Mouse (Mus musculus) liver, embryonic 11.5 days (tissue): ENCODE measurements at regions not wholly inside any gene's neighbourhood (a gene's known extent, or its start where the extent isn't known, plus 50 kb on each side); places are given as distances from the start of the nearest gene placed in this dataset.

Source experiments
- ATAC-seq: fragments of 200-750 bp; cut with Nextera tagmentation; replicated peaks from 2 replicates; pipeline ENCODE4 v1.8.0; 2017; ENCODE audit warnings: moderate number of reproducible peaks, mild to moderate bottlenecking, moderate TSS enrichment, moderate library complexity; ENCODE audit not compliant: low FRiP score
- DNase-seq: peaks from one replicate; pipeline ENCODE4 v3.0.0-alpha.2; 2017; ENCODE audit warnings: low spot score
- H3K27ac ChIP-seq: fragments of 300-500 bp; sonication (generic); 2 replicates; pipeline ENCODE4 v1.5.1; 2014; ENCODE audit warnings: mild to moderate bottlenecking, low read depth, low read length, control low read depth
- H3K27me3 ChIP-seq: fragments of 300-500 bp; sonication (generic); replicated peaks from 2 replicates; pipeline ENCODE4 v1.6.1; 2014; ENCODE audit warnings: low read length, mixed read lengths; ENCODE audit not compliant: control insufficient read depth, insufficient read depth
- H3K36me3 ChIP-seq: fragments of 300-500 bp; sonication (generic); 2 replicates; pipeline ENCODE4 v1.6.1; 2014; ENCODE audit warnings: mild to moderate bottlenecking, low read length, moderate library complexity, mixed read lengths; ENCODE audit not compliant: control insufficient read depth, insufficient read depth
- H3K4me1 ChIP-seq: fragments of 300-500 bp; sonication (generic); replicated peaks from 2 replicates; pipeline ENCODE4 v1.6.1; 2014; ENCODE audit warnings: low read length, mixed read lengths; ENCODE audit not compliant: control insufficient read depth, insufficient read depth
- H3K4me2 ChIP-seq: fragments of 300-500 bp; sonication (generic); 2 replicates; pipeline ENCODE4 v1.6.1; 2014; ENCODE audit warnings: mild to moderate bottlenecking, control low read depth, moderate library complexity
- H3K4me3 ChIP-seq: fragments of 300-500 bp; sonication (generic); 2 replicates; pipeline ENCODE4 v1.5.1; 2014; ENCODE audit warnings: low read depth, low read length, control low read depth
- H3K9ac ChIP-seq: fragments of 300-500 bp; sonication (generic); 2 replicates; pipeline ENCODE4 v1.6.1; 2014; ENCODE audit warnings: low read depth, low read length, control low read depth
- H3K9me3 ChIP-seq: fragments of 300-500 bp; sonication (generic); 2 replicates; pipeline ENCODE4 v1.6.1; 2016; ENCODE audit warnings: low read length, inconsistent platforms, mixed read lengths; ENCODE audit not compliant: control insufficient read depth
- WGBS: fragments of 180-500 bp; shearing (Covaris S2); extraction: QIAGEN DNeasy Blood & Tissue Kit; methylation state at CpG from one replicate; pipeline ENCODE4 v1.1.7; 2014; 5-methylcytosine and 5-hydroxymethylcytosine counted together

DNA sequence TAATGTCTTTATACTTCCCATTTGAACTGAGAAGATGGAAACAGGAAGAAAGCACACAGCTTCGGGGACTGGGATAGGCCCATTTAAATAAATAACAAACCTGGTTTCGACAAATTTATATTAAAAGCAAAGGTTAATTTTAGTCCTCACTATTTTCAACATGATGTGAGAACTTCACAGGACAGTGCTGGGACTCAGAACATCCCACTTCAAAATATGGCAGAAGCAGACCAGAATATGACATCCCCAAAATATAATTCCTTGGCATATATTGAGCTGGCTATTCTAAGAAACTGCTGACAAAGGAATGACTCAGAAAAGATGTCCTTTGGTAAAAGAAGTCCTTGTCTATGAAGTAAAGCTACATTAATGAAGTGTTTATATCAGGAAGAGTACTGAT is 338.0 kb downstream of the 1190002N15Rik start:
- Histone ChIP-seq H3K27ac (no peak overlapping the region), H3K4me3 (no peak overlapping the region), H3K27me3 (no peaks in the 10 kb centered on the region), H3K9ac (no peak overlapping the region), H3K4me2 (no peak overlapping the region), H3K9me3 (no peaks in the 10 kb centered on the region), H3K36me3 (no peaks in the 10 kb centered on the region), H3K4me1 (no peaks in the 10 kb centered on the region)
- no peak for DNase-seq
- 79% methylated on average over 2 of the region's 2 CpGs for WGBS
- ATAC-seq = no peak

DNA sequence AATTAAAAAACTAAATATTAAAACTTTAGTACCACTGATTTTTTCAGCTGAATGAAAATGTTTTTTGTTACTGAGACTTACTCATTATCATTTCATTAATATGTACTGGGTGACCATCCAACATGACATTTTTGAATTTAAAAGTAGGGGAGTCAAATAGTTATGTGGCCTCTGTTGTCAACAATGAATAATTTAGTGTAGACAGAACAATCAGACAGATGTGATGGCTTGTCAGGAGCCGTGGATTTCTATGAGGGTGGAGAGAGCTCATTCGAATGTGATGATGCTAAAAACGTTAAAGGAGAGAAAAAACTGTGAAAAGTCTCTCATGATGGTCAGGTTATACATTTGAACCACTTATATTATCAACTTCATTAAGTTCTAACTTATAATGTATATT is 346.8 kb downstream of the 1190002N15Rik start:
- H3K27me3 ChIP-seq = no peaks in the 10 kb centered on the region
- H3K4me3 ChIP-seq = no peak overlapping the region
- no peak overlapping the region for H3K4me2 ChIP-seq
- ATAC-seq (no peak), DNase-seq (no peak)
- H3K9ac ChIP-seq = no peak overlapping the region
- H3K4me1 ChIP-seq = no peaks in the 10 kb centered on the region
- no peaks in the 10 kb centered on the region for H3K9me3 ChIP-seq
- H3K36me3 ChIP-seq = no peaks in the 10 kb centered on the region
- H3K27ac ChIP-seq = no peak overlapping the region
- 73% methylated on average over 3 of the region's 3 CpGs for WGBS

DNA sequence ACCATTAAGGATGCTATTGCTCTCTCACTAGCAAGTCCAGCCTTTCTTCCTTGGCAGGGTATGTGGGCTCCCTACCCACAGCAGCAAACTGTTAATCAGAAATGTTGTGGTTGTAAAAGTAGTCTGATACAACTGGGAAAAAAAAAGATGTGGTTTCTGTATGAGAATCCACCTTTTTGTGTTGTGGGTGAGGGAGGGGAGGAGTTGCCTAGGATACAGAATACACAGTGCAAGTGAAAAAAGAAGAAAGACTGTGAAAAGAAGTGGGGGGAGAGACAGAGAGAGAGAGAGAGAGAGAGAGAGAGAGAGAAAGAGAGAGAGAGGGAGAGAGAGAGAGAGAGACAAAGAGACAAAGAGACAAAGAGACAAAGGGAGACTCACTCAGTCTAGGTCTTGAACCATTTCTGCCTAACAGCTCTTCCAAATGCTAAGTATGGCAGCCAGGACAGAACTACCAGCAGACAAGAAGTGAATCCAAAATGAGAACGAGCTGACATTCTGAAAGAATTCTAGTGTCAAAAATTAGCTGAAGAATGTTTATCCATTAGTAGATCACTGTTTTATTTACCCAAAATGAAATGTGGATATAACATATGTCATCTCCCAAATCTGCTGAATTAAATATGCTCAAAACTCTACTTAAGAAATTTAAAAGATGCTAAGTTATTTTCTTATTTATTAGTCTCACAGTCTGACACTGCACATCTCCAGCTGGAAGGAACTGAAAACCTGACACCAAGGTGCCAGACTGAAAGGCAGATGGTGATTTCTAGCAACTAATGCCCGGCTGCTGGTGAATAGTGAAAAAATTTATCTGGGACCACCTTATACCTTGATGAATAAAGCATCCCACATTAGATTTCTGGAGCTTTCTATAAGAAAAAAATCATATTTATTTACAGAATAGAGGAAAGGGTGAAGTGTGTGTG is 347.7 kb downstream of the 1190002N15Rik start:
- Histone ChIP-seq H3K4me3 (no peak overlapping the region), H3K4me2 (no peak overlapping the region), H3K27me3 (no peaks in the 10 kb centered on the region), H3K4me1 (no peaks in the 10 kb centered on the region), H3K27ac (no peak overlapping the region), H3K36me3 (no peaks in the 10 kb centered on the region), H3K9ac (no peak overlapping the region), H3K9me3 (no peaks in the 10 kb centered on the region)
- DNase-seq (no peak), ATAC-seq (no peak)
- WGBS = 73% methylated on average over 2 of the region's 2 CpGs

DNA sequence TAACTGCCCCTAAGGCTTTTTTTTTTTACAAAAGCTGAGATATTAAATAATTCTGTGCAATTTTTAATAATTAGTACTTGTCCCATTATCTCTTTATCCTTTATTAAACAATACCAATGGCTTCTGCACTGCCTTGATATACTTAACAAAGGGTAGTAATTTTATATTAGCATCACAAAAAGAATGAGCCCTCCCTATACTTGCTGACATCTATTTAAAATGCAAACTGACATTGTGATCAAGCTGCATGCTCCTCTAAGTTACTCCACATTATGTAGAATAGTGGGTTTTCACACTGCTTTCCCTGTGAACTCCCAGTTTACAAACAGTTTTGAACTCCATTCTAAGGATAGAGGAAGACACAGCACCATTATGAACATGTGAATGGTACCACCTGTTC is 349.8 kb downstream of the 1190002N15Rik start:
- H3K4me1 ChIP-seq = no peaks in the 10 kb centered on the region
- no peak overlapping the region for H3K27ac ChIP-seq
- ATAC-seq (no peak), DNase-seq (no peak)
- H3K4me3 ChIP-seq = no peak overlapping the region
- H3K9ac ChIP-seq = no peak overlapping the region
- H3K9me3 ChIP-seq = no peaks in the 10 kb centered on the region
- no peaks in the 10 kb centered on the region for H3K27me3 ChIP-seq
- no peaks in the 10 kb centered on the region for H3K36me3 ChIP-seq
- no peak overlapping the region for H3K4me2 ChIP-seq

DNA sequence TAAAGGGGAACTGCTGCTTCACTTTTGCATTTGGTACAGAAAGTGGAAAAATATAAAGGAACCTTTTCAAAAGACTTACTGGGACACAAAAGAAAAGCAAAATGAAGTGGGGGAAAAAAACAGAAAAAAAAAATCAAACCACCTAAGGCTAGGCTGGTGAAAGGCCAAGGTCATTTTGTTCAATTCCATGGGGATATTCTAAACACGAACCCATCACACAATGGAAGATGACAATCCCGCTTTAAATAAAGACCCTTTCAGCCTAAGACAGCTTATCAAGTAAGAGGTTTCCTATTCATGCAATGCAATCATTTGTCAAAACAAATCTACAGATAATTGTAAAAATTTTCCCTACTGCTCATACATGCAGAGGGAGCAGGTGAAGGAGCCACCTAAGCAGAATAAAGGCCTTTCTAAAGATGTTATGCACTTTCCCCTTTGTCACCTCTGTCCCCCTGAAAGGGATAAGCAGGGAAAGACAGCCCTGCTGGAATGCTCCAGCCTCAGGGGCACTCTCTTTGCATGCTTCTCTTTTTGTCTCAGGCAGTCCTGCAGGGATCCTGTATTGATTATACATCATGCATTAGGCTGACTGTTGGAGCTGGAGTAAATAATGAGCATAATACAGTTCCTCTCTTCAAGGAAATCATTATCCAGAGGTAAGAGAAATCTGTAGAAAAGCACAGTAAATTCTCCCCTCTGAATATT is 367.8 kb downstream of the 1190002N15Rik start:
- DNase-seq (no peak), ATAC-seq (no peak)
- H3K9me3 ChIP-seq = no peaks in the 10 kb centered on the region
- H3K4me3 ChIP-seq = no peak overlapping the region
- no peak overlapping the region for H3K27ac ChIP-seq
- H3K27me3 ChIP-seq = no peaks in the 10 kb centered on the region
- no peak overlapping the region for H3K9ac ChIP-seq
- 76% methylated on average over 2 of the region's 2 CpGs for WGBS
- H3K4me1 ChIP-seq = no peaks in the 10 kb centered on the region
- H3K4me2 ChIP-seq = no peak overlapping the region
- H3K36me3 ChIP-seq = no peaks in the 10 kb centered on the region

DNA sequence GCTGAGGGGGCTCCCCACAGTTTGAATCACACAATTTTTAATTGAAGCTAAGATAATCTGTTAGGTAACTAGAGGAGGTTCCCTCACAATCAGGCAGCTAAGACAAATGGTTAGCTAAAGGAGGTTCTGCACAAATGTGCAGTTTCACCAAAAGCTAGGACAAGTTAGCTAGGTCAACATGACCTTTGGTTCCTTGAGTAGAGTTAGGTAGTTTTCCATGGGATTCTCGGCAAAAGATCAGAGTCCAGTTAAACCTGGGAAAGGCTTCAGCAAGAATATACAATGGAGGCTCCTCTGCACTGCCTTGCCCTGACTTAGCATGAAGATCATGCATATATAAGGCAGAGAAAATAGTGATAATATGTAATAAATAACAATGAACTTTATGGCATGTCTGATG is 374.2 kb downstream of the 1190002N15Rik start:
- H3K4me2 ChIP-seq = no peak overlapping the region
- no peaks in the 10 kb centered on the region for H3K27me3 ChIP-seq
- H3K9ac ChIP-seq = no peak overlapping the region
- ATAC-seq = no peak
- WGBS = 61% methylated on average over 1 of the region's 1 CpGs
- no peaks in the 10 kb centered on the region for H3K9me3 ChIP-seq
- no peaks in the 10 kb centered on the region for H3K4me1 ChIP-seq
- H3K27ac ChIP-seq = no peak overlapping the region
- no peak for DNase-seq
- H3K36me3 ChIP-seq = no peaks in the 10 kb centered on the region
- H3K4me3 ChIP-seq = no peak overlapping the region

DNA sequence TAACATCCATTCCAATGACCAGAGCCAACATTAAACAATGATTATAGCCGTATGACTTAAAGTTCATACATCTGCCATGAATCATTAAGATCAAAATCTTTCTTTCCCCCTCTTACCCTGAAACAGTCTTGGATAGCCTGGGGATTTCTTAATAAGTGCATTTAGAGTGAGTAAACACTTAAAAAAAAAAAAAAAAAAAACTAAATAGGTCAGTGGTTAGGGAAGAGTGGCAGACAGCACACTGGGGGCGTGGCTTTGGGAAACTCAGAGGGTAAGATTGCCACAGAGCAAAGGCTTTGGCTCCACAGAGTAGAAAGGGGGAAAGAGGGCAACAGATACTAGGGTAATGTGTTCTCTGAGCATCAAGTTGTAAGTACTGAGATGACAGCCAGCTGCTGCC is 382.3 kb downstream of the 1190002N15Rik start:
- H3K27ac ChIP-seq = no peak overlapping the region
- 68% methylated on average over 2 of the region's 2 CpGs for WGBS
- H3K4me1 ChIP-seq = no peaks in the 10 kb centered on the region
- no peak overlapping the region for H3K4me3 ChIP-seq
- no peaks in the 10 kb centered on the region for H3K27me3 ChIP-seq
- no peaks in the 10 kb centered on the region for H3K36me3 ChIP-seq
- no peak overlapping the region for H3K4me2 ChIP-seq
- no peaks in the 10 kb centered on the region for H3K9me3 ChIP-seq
- no peak for ATAC-seq
- DNase-seq = no peak
- H3K9ac ChIP-seq = no peak overlapping the region

DNA sequence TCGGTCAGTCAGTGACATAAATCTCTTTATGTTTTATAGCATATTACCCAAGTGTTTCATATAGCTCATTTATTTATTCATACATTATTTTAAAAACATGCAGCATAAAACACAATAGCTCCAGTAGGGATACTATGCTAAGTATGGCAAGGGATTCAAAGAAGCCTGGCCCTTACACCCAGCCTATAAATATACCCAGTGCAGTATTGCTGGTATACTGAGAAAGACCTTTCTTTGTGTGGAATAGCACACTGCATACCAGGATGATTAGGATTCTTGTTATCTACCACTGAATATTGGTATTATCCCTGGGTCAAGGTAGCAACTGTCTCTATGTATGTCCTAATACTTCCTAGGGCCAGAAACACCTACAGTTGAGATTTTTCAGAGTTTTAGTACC is 389.4 kb downstream of the 1190002N15Rik start:
- WGBS = 87% methylated on average over 1 of the region's 1 CpGs
- no peaks in the 10 kb centered on the region for H3K36me3 ChIP-seq
- DNase-seq (no peak), ATAC-seq (no peak)
- H3K4me2 ChIP-seq = no peak overlapping the region
- no peaks in the 10 kb centered on the region for H3K4me1 ChIP-seq
- no peak overlapping the region for H3K4me3 ChIP-seq
- H3K9ac ChIP-seq = no peak overlapping the region
- no peaks in the 10 kb centered on the region for H3K27me3 ChIP-seq
- no peaks in the 10 kb centered on the region for H3K9me3 ChIP-seq
- no peak overlapping the region for H3K27ac ChIP-seq

DNA sequence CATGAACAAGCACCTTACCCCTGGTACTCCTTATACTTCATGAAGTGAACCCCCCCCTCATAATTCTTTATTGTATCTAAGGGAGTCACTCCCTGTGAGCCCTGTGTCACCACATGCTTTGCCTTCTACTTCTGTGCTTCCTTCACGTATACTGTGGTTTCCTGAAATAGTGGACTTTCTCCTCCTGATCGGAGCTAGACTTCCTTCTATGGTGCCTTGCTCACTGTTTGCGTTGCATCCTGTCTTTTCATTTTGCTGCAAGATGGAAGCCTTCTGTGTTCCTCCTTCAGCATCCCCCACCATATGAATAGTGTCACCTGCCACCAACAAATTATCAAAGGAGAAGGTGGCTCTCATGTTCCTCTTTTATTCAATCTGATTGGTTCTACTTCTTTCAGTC is 391.1 kb downstream of the 1190002N15Rik start:
- no peaks in the 10 kb centered on the region for H3K36me3 ChIP-seq
- no peak overlapping the region for H3K9ac ChIP-seq
- no peaks in the 10 kb centered on the region for H3K27me3 ChIP-seq
- no peak overlapping the region for H3K4me3 ChIP-seq
- WGBS = 55% methylated on average over 3 of the region's 3 CpGs
- H3K9me3 ChIP-seq = no peaks in the 10 kb centered on the region
- no peaks in the 10 kb centered on the region for H3K4me1 ChIP-seq
- no peak for DNase-seq
- no peak for ATAC-seq
- H3K4me2 ChIP-seq = no peak overlapping the region
- H3K27ac ChIP-seq = no peak overlapping the region
